Mouse (Mus musculus) forebrain, embryonic 13.5 days (tissue): ENCODE measurements at regions not wholly inside any gene's neighbourhood (a gene's known extent, or its start where the extent isn't known, plus 50 kb on each side); places are given as distances from the start of the nearest gene placed in this dataset.
A peak's percentile ranks its signal among the peaks of the same experiment; 100 is the strongest.
"Not testable (repeated sequence)": the region's sequence is repeated elsewhere in the genome, so short reads cannot be mapped to it uniquely, and the experiment has no call there.

ENCODE experiments used
- ATAC-seq: fragments of 200-750 bp; cut with Nextera tagmentation; 2 replicates; pipeline ENCODE4 v1.8.0; 2017
- H3K27ac ChIP-seq: fragments of 300-500 bp; sonication (generic); 2 replicates; pipeline ENCODE4 v1.5.1; 2015; ENCODE audit warnings: inconsistent platforms, mild to moderate bottlenecking, moderate library complexity
- H3K27me3 ChIP-seq: fragments of 300-500 bp; sonication (generic); 2 replicates; pipeline ENCODE4 v1.6.1; 2015; ENCODE audit warnings: mild to moderate bottlenecking, inconsistent platforms
- H3K36me3 ChIP-seq: fragments of 300-500 bp; sonication (generic); 2 replicates; pipeline ENCODE4 v1.6.1; 2015; ENCODE audit warnings: mild to moderate bottlenecking, inconsistent platforms; ENCODE audit not compliant: poor library complexity, severe bottlenecking
- H3K4me1 ChIP-seq: fragments of 300-500 bp; sonication (generic); 2 replicates; pipeline ENCODE4 v1.6.1; 2015; ENCODE audit warnings: inconsistent platforms
- H3K4me2 ChIP-seq: fragments of 300-500 bp; sonication (generic); 2 replicates; pipeline ENCODE4 v1.6.1; 2015; ENCODE audit warnings: inconsistent platforms, mild to moderate bottlenecking, moderate library complexity
- H3K4me3 ChIP-seq: fragments of 300-500 bp; sonication (generic); 2 replicates; pipeline ENCODE4 v1.5.1; 2015; ENCODE audit warnings: mild to moderate bottlenecking, inconsistent platforms
- H3K9ac ChIP-seq: fragments of 300-500 bp; sonication (generic); 2 replicates; pipeline ENCODE4 v1.6.1; 2015; ENCODE audit warnings: mild to moderate bottlenecking, inconsistent platforms
- H3K9me3 ChIP-seq: fragments of 300-500 bp; sonication (generic); replicated peaks from 2 replicates; pipeline ENCODE4 v1.6.1; 2016; ENCODE audit warnings: inconsistent platforms
- WGBS: fragments of 180-500 bp; shearing (Covaris S2); methylation state at CpG from one replicate; pipeline ENCODE4 v1.1.7; 2015; 5-methylcytosine and 5-hydroxymethylcytosine counted together

DNA sequence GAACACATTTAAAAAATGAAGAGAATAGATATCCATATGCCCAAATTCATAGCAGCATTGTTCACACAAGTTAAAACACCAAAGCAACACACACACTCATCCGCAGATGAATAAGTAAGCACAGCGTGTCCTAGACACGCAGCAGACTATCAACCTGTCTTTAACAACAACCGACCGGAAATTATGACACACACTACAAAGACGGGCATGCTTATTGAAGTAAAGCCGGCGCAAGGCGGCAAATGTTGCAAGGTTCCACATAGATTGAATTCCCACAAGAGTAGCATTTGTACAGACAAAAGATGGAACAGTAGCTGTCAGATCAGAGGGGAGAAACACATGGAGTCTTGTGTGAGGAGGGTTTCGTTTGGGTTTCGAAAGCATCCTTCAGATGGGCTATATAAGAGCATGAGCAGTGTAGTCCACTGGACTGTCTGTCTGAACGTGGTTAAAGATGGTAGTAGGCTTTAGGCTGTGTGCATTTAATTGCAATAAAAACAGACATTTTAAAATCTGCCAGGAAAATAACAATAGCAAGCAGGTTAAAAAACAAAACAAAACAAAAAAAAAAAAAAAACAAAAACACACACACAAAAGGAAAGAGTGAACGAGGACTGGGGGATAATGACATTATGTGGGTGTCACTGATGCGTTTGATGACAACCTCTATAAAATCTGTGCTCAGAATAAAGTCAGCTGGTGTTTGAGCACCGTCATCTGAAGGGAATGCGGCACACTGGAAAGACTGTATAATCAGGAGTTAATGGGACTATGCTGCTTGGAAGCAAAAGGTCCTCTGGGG is 78.1 kb upstream of the Fam78b start:
- ATAC-seq: 0 out of 2 replicates have a peak, but pooled peaks have one; percentile 41
- Histone ChIP-seq H3K9ac (no peak overlapping the region), H3K4me2 (no peak overlapping the region)

DNA sequence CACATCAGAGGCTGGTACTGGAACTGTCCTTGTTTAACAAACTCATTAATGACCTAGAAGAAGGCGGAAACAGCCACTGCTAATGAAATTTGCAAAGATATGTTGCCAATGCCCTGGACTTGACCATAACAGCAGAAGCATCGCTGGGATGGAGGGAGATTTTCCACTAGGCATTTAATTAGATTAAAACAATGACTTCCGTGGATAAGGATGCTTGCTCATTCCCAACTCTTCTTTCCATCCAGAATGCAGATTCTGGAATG is 77.6 kb upstream of the Fam78b start:
- H3K4me2 ChIP-seq: no peak overlapping the region
- ATAC-seq: no peak
- WGBS: 59% methylated on average over 3 of the region's 3 CpGs
- H3K27ac ChIP-seq: no peak overlapping the region
- H3K4me3 ChIP-seq: no peak overlapping the region
- no peaks in the 10 kb centered on the region for H3K27me3 ChIP-seq
- no peaks in the 10 kb centered on the region for H3K9me3 ChIP-seq
- 0 out of 2 replicates have a peak, but pooled peaks cover 15% of the 10 kb centered on the region for H3K4me1 ChIP-seq
- H3K36me3 ChIP-seq: no peaks in the 10 kb centered on the region
- no peak overlapping the region for H3K9ac ChIP-seq

More for the DNA sequence above, 78.1 kb upstream of the Fam78b start:
- Histone ChIP-seq H3K27ac (no peak overlapping the region), H3K36me3 (no peaks in the 10 kb centered on the region), H3K4me1 (0 out of 2 replicates have a peak, but pooled peaks cover 15% of the 10 kb centered on the region), H3K27me3 (no peaks in the 10 kb centered on the region), H3K4me3 (no peak overlapping the region), H3K9me3 (no peaks in the 10 kb centered on the region)
- 72% methylated on average over 16 of the region's 16 CpGs for WGBS

DNA sequence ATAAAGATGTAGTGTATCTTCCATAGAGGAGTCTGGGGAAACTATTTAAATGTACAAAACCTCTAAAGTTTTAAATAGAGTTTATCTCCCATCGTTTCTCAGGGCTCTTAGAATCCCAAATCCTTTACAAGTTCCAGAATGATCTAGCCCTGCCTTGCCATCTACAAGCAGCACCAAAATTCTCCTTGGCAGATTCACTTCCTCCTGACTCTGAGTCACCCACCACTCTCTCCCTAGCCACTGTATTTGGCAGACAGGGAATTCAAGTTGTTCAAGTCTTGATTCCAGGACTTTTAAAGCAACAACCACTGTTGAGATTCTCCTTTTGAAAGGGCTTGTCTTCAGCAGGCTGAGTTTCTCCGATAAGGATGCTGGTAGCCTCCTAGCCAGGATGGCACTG is 77.1 kb upstream of the Fam78b start:
- H3K36me3 ChIP-seq: no peaks in the 10 kb centered on the region
- H3K4me3 ChIP-seq: no peak overlapping the region
- no peaks in the 10 kb centered on the region for H3K27me3 ChIP-seq
- 96% methylated on average over 2 of the region's 2 CpGs for WGBS
- H3K27ac ChIP-seq: no peak overlapping the region
- no peak overlapping the region for H3K9ac ChIP-seq
- H3K9me3 ChIP-seq: no peaks in the 10 kb centered on the region
- no peak for ATAC-seq
- 0 out of 2 replicates have a peak, but pooled peaks cover 15% of the 10 kb centered on the region for H3K4me1 ChIP-seq
- H3K4me2 ChIP-seq: no peak overlapping the region

DNA sequence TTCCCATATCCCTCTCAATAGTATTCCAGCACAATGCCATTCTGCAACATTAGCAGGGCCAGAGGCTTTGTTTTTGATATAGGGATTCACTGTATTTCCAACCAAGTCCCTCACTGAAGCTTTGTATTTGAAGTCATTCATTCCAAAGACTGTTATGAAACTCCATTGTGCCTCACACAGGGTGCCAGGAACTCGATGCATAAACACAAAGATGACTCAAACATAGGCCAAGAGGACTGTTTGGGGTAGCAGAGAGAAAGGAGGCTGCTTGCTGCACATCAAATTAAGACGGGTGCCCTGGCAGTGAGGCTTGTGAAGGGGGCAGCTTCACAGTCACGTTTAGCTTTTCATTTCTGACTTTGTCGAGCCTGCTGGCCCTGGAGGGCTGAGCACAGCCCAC is 75.1 kb upstream of the Fam78b start:
- Histone ChIP-seq H3K4me2 (no peak overlapping the region), H3K36me3 (no peaks in the 10 kb centered on the region), H3K27ac (no peak overlapping the region), H3K9ac (no peak overlapping the region), H3K27me3 (no peaks in the 10 kb centered on the region), H3K4me3 (no peak overlapping the region), H3K4me1 (0 out of 2 replicates have a peak, but pooled peaks cover 15% of the 10 kb centered on the region), H3K9me3 (no peaks in the 10 kb centered on the region)
- WGBS: 19% methylated on average over 4 of the region's 4 CpGs
- no peak for ATAC-seq

DNA sequence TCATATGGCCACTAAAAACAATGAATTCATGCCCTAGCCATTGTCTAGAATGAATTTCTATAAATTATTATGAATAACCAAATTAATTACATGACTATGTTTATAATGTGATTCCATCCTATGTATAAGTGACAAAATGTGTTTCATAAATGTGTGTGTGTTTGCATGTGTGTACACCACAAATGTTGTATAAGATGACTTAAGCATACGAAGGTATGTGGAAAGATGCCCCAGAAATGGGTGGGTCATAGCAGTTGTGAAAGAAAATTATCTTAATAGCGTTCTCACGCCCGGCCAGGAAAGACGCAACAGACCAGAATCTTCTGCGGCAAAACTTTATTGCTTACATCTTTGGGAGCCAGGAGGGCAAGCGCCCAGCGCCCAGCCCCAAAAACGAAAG is 61.5 kb upstream of the Fam78b start:
- 68% methylated on average over 9 of the region's 9 CpGs for WGBS
- peak; percentile 70 for ATAC-seq
- not testable (repeated sequence) for H3K9me3 ChIP-seq

DNA sequence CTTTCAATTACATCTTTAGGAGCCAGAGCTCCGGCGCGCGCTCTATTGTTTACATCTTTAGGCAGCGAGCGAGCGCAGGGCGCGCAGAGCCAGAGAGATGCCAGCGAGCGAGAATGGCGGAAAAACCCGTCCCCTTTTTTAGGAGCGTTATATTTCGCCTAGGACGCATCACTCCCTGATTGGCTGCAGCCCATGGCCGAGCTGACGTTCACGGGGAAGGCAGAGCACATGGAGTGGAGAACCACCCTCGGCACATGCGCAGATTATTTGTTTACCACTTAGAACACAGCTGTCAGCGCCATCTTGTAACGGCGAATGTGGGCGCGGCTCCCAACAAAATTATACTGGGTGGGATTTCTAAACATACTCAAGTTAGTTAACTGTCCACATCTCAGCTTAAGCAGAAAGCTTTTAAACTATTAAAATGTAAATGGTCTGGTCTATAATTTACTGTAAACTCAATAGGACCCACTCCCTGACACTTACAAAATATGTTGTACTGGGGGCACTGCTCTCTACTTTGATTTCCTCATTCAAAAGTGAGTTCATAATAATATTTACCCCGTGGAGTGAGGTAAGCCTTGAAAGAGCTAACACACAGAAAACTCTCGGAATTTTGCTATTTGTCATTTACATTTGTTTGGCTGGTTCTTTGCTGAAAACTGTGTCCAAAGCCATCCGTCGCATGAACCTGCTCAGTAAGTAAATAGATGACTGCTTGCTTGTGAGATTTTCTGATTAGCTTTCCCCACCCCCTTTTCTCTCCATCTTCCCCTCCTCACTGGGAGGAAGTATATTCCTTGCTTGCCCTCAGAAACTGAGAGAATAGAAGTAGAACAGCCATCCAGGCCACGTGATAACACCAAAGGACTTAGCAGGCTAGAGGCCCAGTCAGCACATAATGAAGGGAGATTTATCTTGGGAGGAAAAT is 60.8 kb upstream of the Fam78b start:
- peak overlapping the region; percentile 28 for H3K4me3 ChIP-seq
- H3K4me2 ChIP-seq: peak overlapping the region; percentile 43
- not testable (repeated sequence) for H3K9me3 ChIP-seq, H3K27ac ChIP-seq, H3K4me1 ChIP-seq, H3K9ac ChIP-seq, H3K36me3 ChIP-seq, H3K27me3 ChIP-seq
- WGBS: 60% methylated on average over 31 of the region's 31 CpGs
- ATAC-seq: peak; percentile 86

More for the DNA sequence above, 61.5 kb upstream of the Fam78b start:
- H3K4me3 ChIP-seq: peak overlapping the region; percentile 28
- not testable (repeated sequence) for H3K36me3 ChIP-seq, H3K27me3 ChIP-seq, H3K27ac ChIP-seq, H3K4me1 ChIP-seq, H3K9ac ChIP-seq
- H3K4me2 ChIP-seq: peak overlapping the region; percentile 43

DNA sequence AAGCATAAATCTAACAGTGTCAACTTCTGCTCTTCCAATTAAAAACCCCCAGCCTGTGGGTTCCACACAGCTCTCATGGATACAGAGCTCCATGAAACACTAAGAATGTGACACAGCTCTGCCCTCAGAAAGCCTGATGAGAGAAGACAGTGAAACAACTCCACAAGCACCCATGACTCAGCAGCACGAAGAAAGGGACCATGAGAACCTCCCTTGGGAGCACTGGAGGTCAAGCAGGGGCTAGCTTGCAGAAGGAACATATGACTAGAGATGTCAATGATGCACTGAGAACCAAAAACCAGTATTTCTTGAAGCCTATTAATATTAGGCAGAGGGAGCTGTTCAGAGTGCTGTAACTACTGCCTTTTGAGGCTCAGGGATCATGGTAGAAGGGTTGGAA is 59.0 kb upstream of the Fam78b start:
- ATAC-seq: no peak
- Histone ChIP-seq H3K9me3 (no peaks in the 10 kb centered on the region), H3K4me2 (no peak overlapping the region), H3K9ac (no peak overlapping the region), H3K4me1 (no peaks in the 10 kb centered on the region), H3K36me3 (no peaks in the 10 kb centered on the region), H3K4me3 (no peak overlapping the region), H3K27ac (no peak overlapping the region), H3K27me3 (no peaks in the 10 kb centered on the region)
- WGBS: 77% methylated on average over 1 of the region's 1 CpGs

DNA sequence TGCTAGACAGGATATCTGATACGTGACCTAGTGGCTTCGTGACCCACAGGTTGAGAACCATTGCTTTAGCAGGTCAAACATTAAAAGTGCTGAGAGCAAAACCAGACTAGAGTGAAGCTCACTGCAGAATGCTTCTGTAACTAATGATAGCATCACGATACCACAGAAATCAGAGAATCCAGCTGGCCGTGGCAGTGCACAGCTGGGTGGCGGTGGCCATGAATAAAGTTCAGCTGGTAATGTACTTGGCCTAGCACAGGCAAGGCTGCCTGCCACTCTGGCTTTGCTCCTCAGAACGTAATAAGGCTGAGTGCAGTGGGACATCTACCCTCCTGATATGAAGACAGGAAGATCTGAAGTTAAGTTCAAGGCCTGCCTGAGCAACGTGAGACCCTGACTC is 56.7 kb upstream of the Fam78b start:
- Histone ChIP-seq H3K9ac (no peak overlapping the region), H3K4me1 (peaks cover 8% of the 10 kb centered on the region; the same call in 1 of the 2 replicates), H3K4me2 (no peak overlapping the region), H3K36me3 (no peaks in the 10 kb centered on the region), H3K4me3 (no peak overlapping the region), H3K9me3 (no peaks in the 10 kb centered on the region), H3K27ac (no peak overlapping the region), H3K27me3 (no peaks in the 10 kb centered on the region)
- 84% methylated on average over 7 of the region's 7 CpGs for WGBS
- ATAC-seq: no peak

DNA sequence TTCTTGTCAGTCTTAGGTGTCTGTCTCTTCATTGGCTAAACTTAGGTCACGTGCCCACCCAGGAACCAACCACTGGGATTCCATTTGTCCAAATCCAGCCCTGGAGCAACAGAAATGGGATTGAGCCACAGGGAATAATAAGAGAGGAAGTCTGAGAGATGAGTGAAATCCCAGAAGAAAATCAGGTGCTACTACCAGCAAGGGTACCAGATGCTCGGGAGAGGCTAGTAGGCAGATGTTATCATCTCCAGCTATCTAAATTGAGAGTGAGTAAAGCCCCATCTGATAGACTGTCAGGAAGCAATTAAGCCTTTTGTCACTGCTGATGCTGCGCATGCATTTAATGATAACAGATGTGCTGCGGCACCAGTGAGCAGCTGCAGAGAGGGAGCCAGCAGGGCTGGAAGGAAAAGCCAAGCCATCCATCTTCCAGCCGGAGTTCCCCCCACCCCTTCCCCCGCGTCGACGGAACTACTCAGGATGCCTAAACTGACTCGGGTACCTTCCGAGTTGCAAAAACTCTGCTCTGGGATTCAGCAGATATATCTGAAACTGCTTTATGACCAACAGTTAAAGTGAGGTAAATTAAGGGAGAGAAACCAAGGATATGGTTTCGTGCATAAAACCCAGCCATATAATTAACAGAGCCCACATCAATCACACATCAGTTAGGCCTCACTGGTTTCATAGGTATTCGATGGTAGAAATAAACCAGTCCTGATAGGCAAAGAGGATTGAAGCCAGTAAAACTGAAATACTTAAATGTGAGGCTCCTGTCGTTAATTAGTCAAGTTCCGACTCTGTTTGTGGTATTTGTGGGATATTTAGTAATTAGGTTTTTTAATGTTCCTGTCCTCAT is 53.1 kb upstream of the Fam78b start:
- no peaks in the 10 kb centered on the region for H3K27me3 ChIP-seq
- ATAC-seq: peak; percentile 92

More for the DNA sequence above, 53.1 kb upstream of the Fam78b start:
- Histone ChIP-seq H3K36me3 (no peaks in the 10 kb centered on the region), H3K4me1 (peaks cover 8% of the 10 kb centered on the region; the same call in 1 of the 2 replicates), H3K27ac (peak overlapping the region; percentile 32; the same call in 1 of the 2 replicates), H3K4me3 (no peak overlapping the region), H3K4me2 (no peak overlapping the region), H3K9ac (no peak overlapping the region), H3K9me3 (no peaks in the 10 kb centered on the region)
- WGBS: 68% methylated on average over 15 of the region's 15 CpGs
